Mouse (Mus musculus) limb, embryonic 11.5 days (tissue): ENCODE measurements at regions not wholly inside any gene's neighbourhood (a gene's known extent, or its start where the extent isn't known, plus 50 kb on each side); places are given as distances from the start of the nearest gene placed in this dataset.

Source experiments
- ATAC-seq: fragments of 200-750 bp; cut with Nextera tagmentation; 2 replicates; pipeline ENCODE4 v1.8.0; 2017; ENCODE audit warnings: low read depth; ENCODE audit not compliant: insufficient number of reproducible peaks, low FRiP score, low TSS enrichment
- DNase-seq: peaks from one replicate; pipeline ENCODE4 v3.0.0-alpha.2; 2015; ENCODE audit warnings: low spot score
- H3K27ac ChIP-seq: fragments of 300-500 bp; sonication (generic); replicated peaks from 2 replicates; pipeline ENCODE4 v1.5.1; 2014; ENCODE audit warnings: low read depth, mild to moderate bottlenecking, low read length
- H3K27me3 ChIP-seq: fragments of 300-500 bp; sonication (generic); 2 replicates; pipeline ENCODE4 v1.6.1; 2014; ENCODE audit warnings: mild to moderate bottlenecking, low read length, mixed read lengths; ENCODE audit not compliant: control insufficient read depth, insufficient read depth
- H3K36me3 ChIP-seq: fragments of 300-500 bp; sonication (generic); 2 replicates; pipeline ENCODE4 v1.6.1; 2014; ENCODE audit warnings: mild to moderate bottlenecking, low read length, moderate library complexity, mixed read lengths; ENCODE audit not compliant: control insufficient read depth, insufficient read depth
- H3K4me1 ChIP-seq: fragments of 300-500 bp; sonication (generic); 2 replicates; pipeline ENCODE4 v1.6.1; 2014; ENCODE audit warnings: low read length, mixed read lengths; ENCODE audit not compliant: control insufficient read depth, insufficient read depth
- H3K4me2 ChIP-seq: fragments of 300-500 bp; sonication (generic); 2 replicates; pipeline ENCODE4 v1.6.1; 2014; ENCODE audit warnings: low read depth, mild to moderate bottlenecking, moderate library complexity; ENCODE audit not compliant: severe bottlenecking
- H3K4me3 ChIP-seq: fragments of 300-500 bp; sonication (generic); 2 replicates; pipeline ENCODE4 v1.5.1; 2014; ENCODE audit warnings: low read depth, low read length
- H3K9ac ChIP-seq: fragments of 300-500 bp; sonication (generic); 2 replicates; pipeline ENCODE4 v1.6.1; 2014; ENCODE audit warnings: mild to moderate bottlenecking, low read length
- H3K9me3 ChIP-seq: fragments of 300-500 bp; sonication (generic); 2 replicates; pipeline ENCODE4 v1.6.1; 2016; ENCODE audit warnings: low read length; ENCODE audit not compliant: control insufficient read depth
- WGBS: fragments of 180-500 bp; shearing (Covaris S2); extraction: QIAGEN DNeasy Blood & Tissue Kit; methylation state at CpG from one replicate; pipeline ENCODE4 v1.1.7; 2014; 5-methylcytosine and 5-hydroxymethylcytosine counted together

GRCm38 (mm10) chr3:76014766-76015165, 58.0 kb upstream of the Golim4 start:
- no peak for ATAC-seq
- Histone ChIP-seq H3K4me3 (no peak overlapping the region), H3K36me3 (no peaks in the 10 kb centered on the region), H3K27me3 (no peaks in the 10 kb centered on the region), H3K9ac (no peak overlapping the region), H3K27ac (no peak overlapping the region), H3K9me3 (no peaks in the 10 kb centered on the region), H3K4me2 (no peak overlapping the region), H3K4me1 (no peaks in the 10 kb centered on the region)
- no peak for DNase-seq
- WGBS = 89% methylated on average over 4 of the region's 4 CpGs

GRCm38 (mm10) chr3:76008564-76009183, 51.9 kb upstream of the Golim4 start:
- DNase-seq (peak; percentile 31), ATAC-seq (no peak)
- 28% methylated on average over 3 of the region's 3 CpGs for WGBS
- Histone ChIP-seq H3K9me3 (no peaks in the 10 kb centered on the region), H3K4me3 (no peak overlapping the region), H3K36me3 (no peaks in the 10 kb centered on the region), H3K27ac (no peak overlapping the region), H3K9ac (no peak overlapping the region), H3K27me3 (no peaks in the 10 kb centered on the region), H3K4me2 (no peak overlapping the region), H3K4me1 (no peaks in the 10 kb centered on the region)
